Mouse (Mus musculus) hindbrain, postnatal 0 days (tissue): ENCODE results near the gene Narfl. TPM values are rescaled to one million over a fixed set of nuclear protein-coding genes. Genes with fewer than 3 reads are reported as not detected.

ENCODE experiments used
- ATAC-seq: fragments of 200-750 bp; cut with Nextera tagmentation; 2 replicates; pipeline ENCODE4 v1.8.0; 2017; ENCODE audit warnings: mild to moderate bottlenecking, moderate TSS enrichment, moderate library complexity
- DNase-seq: peaks from one replicate; pipeline ENCODE4 v3.0.0-alpha.2; 2015; ENCODE audit warnings: low spot score
- H3K27ac ChIP-seq: fragments of 300-500 bp; sonication (generic); 2 replicates; pipeline ENCODE4 v1.5.1; 2014; ENCODE audit warnings: mild to moderate bottlenecking
- H3K27me3 ChIP-seq: fragments of 300-500 bp; sonication (generic); 2 replicates; pipeline ENCODE4 v1.6.1; 2014; ENCODE audit warnings: low read length, mixed read lengths; ENCODE audit not compliant: insufficient read depth
- H3K36me3 ChIP-seq: fragments of 300-500 bp; sonication (generic); 2 replicates; pipeline ENCODE4 v1.6.1; 2014; ENCODE audit warnings: low read length, mixed read lengths; ENCODE audit not compliant: insufficient read depth
- H3K4me1 ChIP-seq: fragments of 300-500 bp; sonication (generic); 2 replicates; pipeline ENCODE4 v1.6.1; 2014; ENCODE audit warnings: antibody characterized with exemption, low read length, mixed read lengths; ENCODE audit not compliant: insufficient read depth
- H3K4me2 ChIP-seq: fragments of 300-500 bp; sonication (generic); 2 replicates; pipeline ENCODE4 v1.6.1; 2014; ENCODE audit warnings: low read depth, mild to moderate bottlenecking, low read length, moderate library complexity, mixed read lengths
- H3K4me3 ChIP-seq: fragments of 300-500 bp; sonication (generic); 2 replicates; pipeline ENCODE4 v1.5.1; 2014; ENCODE audit warnings: low read length
- H3K9ac ChIP-seq: fragments of 300-500 bp; sonication (generic); replicated peaks from 2 replicates; pipeline ENCODE4 v1.6.1; 2014; ENCODE audit warnings: mild to moderate bottlenecking, low read length, moderate library complexity, mixed read lengths
- H3K9me3 ChIP-seq: fragments of 300-500 bp; sonication (generic); 2 replicates; pipeline ENCODE4 v1.6.1; 2016; ENCODE audit warnings: low read length, mixed read lengths
- CTCF ChIP-seq: IDR thresholded peaks from 2 replicates; pipeline ENCODE4 v1.5.1; 2016; ENCODE audit warnings: antibody characterized with exemption, control low read depth, low read depth
- WGBS: fragments of 180-500 bp; shearing (Covaris S2); extraction: QIAGEN DNeasy Blood & Tissue Kit; methylation state at CpG from one replicate; pipeline ENCODE4 v1.1.7; 2014; 5-methylcytosine and 5-hydroxymethylcytosine counted together
- polyA plus RNA-seq: library from polyadenylated mRNA; unstranded; fragments of >200 nt; fragmentation: Nextera tagmentation; extraction: Ambion mirVana; gene quantifications from 2 replicates; pipeline ENCODE4 v1.2.1, GENCODE M21; 2015
- total RNA-seq: library from RNA; depleted of rRNA; stranded (reverse); fragments of >200 nt; gene quantifications from 2 replicates; pipeline ENCODE4 v1.2.3, GENCODE M21; 2014

The Narfl gene
- total and polyA plus RNA-seq, 2 experiments from 2014 or later = 27.9 to 28.2 TPM

DNA sequence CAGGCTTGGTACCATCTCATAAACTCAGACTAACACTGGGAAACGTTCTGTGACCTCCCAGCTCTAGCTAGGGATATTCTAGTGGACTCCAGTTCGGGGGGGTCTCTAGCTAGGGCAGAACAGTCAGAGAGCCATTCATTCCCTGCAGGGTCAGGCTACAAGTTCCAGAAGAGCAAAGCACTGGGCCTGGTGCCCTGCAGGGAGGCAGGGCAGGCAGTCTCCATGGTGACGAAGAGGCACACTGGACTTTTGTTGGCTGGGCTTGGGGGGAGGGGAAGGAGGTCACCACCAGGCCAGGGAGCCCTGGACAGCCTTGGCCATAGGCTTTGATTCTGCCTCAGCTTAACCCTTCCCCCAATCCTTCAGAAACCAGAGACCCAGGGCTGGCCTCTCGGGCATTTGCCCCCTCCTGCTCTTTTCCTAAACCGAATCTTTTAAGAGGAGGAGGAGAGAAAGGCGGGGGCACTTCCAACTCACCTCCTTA, 22.1 kb downstream of the Narfl start, which contains the start of gene AC134908.4:
Gene AC134908.4, minus strand, starts transcription at position 51 of the 484 bp plus-strand sequence.
- ATAC-seq (peak; percentile 70), DNase-seq (peak; percentile 79)
- H3K27ac ChIP-seq = peak within 1 kb of the TSS; percentile 94
- 8% methylated on average over 6 of the region's 6 CpGs for WGBS
- H3K4me2 ChIP-seq = peak within 1 kb of the TSS; percentile 75
- no peaks in the 10 kb centered on the region for H3K36me3 ChIP-seq
- H3K27me3 ChIP-seq = no peaks in the 10 kb centered on the region
- H3K9me3 ChIP-seq = no peaks in the 10 kb centered on the region
- H3K9ac ChIP-seq = peak within 1 kb of the TSS; percentile 60
- no peak for TF ChIP-seq CTCF
- peak within 1 kb of the TSS; percentile 58 for H3K4me3 ChIP-seq
- H3K4me1 ChIP-seq = peaks cover 19% of the 10 kb centered on the region; the same call in 1 of the 2 replicates

DNA sequence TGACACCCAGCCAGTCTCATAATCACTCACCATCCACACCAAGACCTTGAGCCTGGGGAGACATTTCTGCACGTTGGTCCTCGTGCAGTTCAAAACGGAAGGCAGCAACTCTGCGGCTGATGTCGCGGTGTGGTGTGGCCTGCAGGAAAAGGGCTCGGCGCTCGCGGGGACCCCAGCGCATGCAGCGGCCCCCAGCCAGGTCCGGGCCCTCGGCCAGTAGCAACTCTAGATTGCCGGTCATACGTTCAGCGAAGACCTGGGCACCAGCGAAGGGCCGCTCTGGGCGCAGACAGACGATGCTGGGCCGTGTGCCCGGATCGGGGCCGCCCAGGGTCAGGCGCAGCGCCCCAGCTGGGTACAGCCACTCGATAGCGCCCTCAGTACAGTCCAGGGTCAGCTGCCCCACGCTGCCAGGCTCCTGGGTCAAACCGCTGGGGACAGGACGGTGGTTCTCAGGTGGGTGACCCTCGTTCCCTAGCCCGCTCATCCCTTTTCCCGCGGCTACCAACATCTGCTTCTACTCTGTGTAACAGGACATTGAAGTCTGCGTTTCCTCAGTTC, 22.7 kb downstream of the Narfl start:
- Histone ChIP-seq H3K9ac (peak overlapping the region; percentile 60), H3K9me3 (no peaks in the 10 kb centered on the region), H3K4me1 (peaks cover 19% of the 10 kb centered on the region; the same call in 1 of the 2 replicates), H3K4me2 (peak overlapping the region; percentile 75), H3K4me3 (peak overlapping the region; percentile 58), H3K27me3 (no peaks in the 10 kb centered on the region), H3K36me3 (no peaks in the 10 kb centered on the region), H3K27ac (peak overlapping the region; percentile 79)
- DNase-seq (peak; percentile 34), ATAC-seq (no peak)
- 3% methylated on average over 37 of the region's 37 CpGs for WGBS
- no peak for TF ChIP-seq CTCF

DNA sequence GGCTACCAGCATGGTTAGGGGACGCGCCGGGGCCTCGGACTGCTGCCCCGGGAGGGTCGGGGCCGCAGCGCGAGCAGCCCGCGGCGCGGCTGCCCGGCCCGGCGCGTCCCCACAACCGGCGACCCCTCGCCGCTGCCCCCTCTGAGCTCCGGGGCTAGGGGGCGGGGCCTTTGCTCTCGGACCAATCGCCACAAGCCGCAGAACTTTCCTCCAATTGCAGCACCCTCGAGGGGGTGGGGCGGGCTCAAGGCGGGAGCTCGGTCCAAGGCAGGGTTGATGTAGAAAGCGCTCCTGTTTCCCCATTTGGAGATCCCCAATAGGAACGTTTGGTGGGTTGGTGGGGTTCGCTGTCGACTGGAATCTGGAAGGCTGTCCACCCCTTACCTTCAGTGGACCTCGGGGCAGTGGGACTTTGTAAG, 23.4 kb downstream of the Narfl start, which contains the start of gene Metrn:
Gene Metrn, minus strand, starts transcription at position 186 of the 419 bp plus-strand sequence.
- no peak for TF ChIP-seq CTCF
- Histone ChIP-seq H3K9me3 (no peaks in the 10 kb centered on the region), H3K4me2 (peak within 1 kb of the TSS; percentile 75), H3K4me1 (peaks cover 19% of the 10 kb centered on the region; the same call in 1 of the 2 replicates), H3K27me3 (no peaks in the 10 kb centered on the region), H3K4me3 (peak within 1 kb of the TSS; percentile 58), H3K36me3 (no peaks in the 10 kb centered on the region), H3K9ac (peak within 1 kb of the TSS; percentile 60), H3K27ac (peak within 1 kb of the TSS; percentile 79)
- ATAC-seq = peak; percentile 75
- WGBS = 1% methylated on average over 35 of the region's 35 CpGs
- DNase-seq = peak; percentile 88

DNA sequence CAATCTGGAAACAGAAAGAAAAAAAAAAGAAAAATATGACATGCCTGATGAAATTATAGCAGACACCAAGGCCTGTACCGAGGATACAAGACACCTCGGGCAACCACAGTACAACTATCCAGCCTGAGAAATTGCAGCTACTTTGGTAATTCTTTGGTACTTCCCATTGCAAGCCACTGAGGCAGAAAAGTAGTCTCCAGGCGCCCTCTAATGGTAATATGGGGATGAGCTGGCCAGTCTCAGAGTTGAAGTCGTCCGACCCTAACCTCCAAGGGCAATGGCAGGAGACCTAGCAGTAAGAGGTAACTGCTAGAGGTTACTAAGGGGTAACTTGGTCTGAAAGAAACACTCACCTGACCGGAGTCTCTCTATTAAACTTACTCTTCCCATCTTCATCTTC, 27.5 kb downstream of the Narfl start:
- Histone ChIP-seq H3K27me3 (no peaks in the 10 kb centered on the region), H3K9me3 (no peaks in the 10 kb centered on the region), H3K27ac (no peak overlapping the region), H3K9ac (no peak overlapping the region), H3K4me2 (no peak overlapping the region), H3K36me3 (no peaks in the 10 kb centered on the region), H3K4me1 (peaks cover 20% of the 10 kb centered on the region; the same call in 1 of the 2 replicates), H3K4me3 (no peak overlapping the region)
- peak; percentile 38 for ATAC-seq
- 6% methylated on average over 6 of the region's 6 CpGs for WGBS
- peak; percentile 86 for DNase-seq
- TF ChIP-seq CTCF = peak; percentile 86

- Histone ChIP-seq H3K4me1 (0 out of 2 replicates have a peak, but pooled peaks cover 9% of the 10 kb centered on the region), H3K27ac (peak overlapping the region; percentile 77), H3K9ac (no peak overlapping the region), H3K27me3 (no peaks in the 10 kb centered on the region), H3K4me3 (no peak overlapping the region), H3K9me3 (no peaks in the 10 kb centered on the region), H3K4me2 (peak overlapping the region; percentile 32), H3K36me3 (no peaks in the 10 kb centered on the region)
- WGBS = 6% methylated on average over 10 of the region's 10 CpGs
- DNase-seq (peak; percentile 92), ATAC-seq (peak; percentile 94)
- no peak for TF ChIP-seq CTCF
These were observed 29.4 kb downstream of the Narfl start for GRCm38 (mm10) chr17:25802825-25803517.

DNA sequence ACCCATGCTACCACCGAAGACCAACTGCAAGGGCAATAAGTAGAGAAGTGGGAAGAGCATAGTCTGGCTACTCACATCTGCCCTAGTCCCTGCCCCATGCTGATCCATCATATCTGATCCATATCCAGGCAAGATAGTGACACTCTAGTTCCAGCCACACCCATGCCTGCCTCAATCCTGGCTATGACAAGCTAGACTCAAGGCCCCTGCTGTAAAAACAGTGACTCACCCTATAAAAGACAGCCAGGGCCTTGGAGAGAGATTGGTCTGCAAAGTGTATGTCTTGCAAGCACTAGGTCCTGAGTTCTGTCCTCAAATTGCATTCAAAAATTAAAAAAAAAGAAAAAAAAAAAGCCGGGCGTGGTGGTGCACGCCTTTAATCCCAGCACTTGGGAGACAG, 32.9 kb downstream of the Narfl start:
- Histone ChIP-seq H3K9me3 (no peaks in the 10 kb centered on the region), H3K4me2 (no peak overlapping the region), H3K4me1 (peaks cover 24% of the 10 kb centered on the region), H3K4me3 (no peak overlapping the region), H3K27me3 (no peaks in the 10 kb centered on the region), H3K36me3 (no peaks in the 10 kb centered on the region), H3K27ac (no peak overlapping the region), H3K9ac (no peak overlapping the region)
- no peak for TF ChIP-seq CTCF
- ATAC-seq (no peak), DNase-seq (no peak)
- WGBS = 95% methylated on average over 4 of the region's 4 CpGs
